Mouse (Mus musculus) kidney, adult 2 months (tissue): Measurements from ENCODE around the gene Ptprk.

ENCODE experiments used
- CTCF ChIP-seq: fragments of 200-500 bp; conservative IDR thresholded peaks from 2 replicates; pipeline ENCODE4 v1.5.1; 2011; ENCODE audit warnings: low read depth, mild to moderate bottlenecking, control low read depth, low read length, moderate library complexity, mixed read lengths; ENCODE audit not compliant: insufficient read depth, insufficient read length
- POLR2A ChIP-seq: fragments of 200-500 bp; IDR thresholded peaks from one replicate; pipeline ENCODE4 v1.6.1; 2011; ENCODE audit warnings: low read depth, low read length, control low read depth

DNA sequence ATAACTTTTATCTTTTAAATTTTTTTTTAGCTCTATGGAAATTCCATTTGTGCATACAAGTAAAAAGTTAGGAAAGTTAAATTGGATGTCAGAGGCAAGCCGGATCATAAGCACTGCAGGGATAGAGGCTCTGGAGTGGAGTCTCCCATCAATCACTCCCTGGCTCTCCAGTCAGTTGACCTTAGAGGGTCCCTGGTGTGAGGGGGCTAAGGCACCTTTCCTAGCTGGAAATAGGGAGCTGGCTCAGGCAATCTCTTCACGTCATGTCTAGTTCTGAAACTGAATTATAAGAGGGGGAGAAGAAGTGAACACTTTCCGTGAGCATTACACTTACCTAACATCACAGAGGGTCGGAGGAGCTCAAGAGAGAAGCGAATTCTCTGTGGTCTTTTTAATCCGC is 110.1 kb downstream of the Ptprk start:
- TF ChIP-seq CTCF, result no peak
- TF ChIP-seq POLR2A, result no peak
